Mouse (Mus musculus): ENCODE data around the gene Mfsd4b5.

- TF ChIP-seq CTCF (conservative IDR thresholded peaks at IDR 0.05; ENCODE audit: low read length) (no peak), NANOG (IDR thresholded peaks at IDR 0.05; ENCODE audit: borderline replicate concordance, low read length) (no peak)
These were observed 26.0 kb downstream of the Mfsd4b5 start for GRCm38 (mm10) chr10:39960441-39960822.

All from E14TG2a.4 (cell line).